Mouse (Mus musculus) heart, postnatal 0 days (tissue): ENCODE results near the gene Gm2012. TPM values are rescaled to one million over a fixed set of nuclear protein-coding genes. Genes with fewer than 3 reads are reported as not detected.
"Not testable (repeated sequence)": the region's sequence is repeated elsewhere in the genome, so short reads cannot be mapped to it uniquely, and the experiment has no call there.

Source experiments
- ATAC-seq: fragments of 200-750 bp; cut with Nextera tagmentation; 2 replicates; pipeline ENCODE4 v1.8.0; 2017; ENCODE audit warnings: low read depth, moderate number of reproducible peaks, moderate library complexity; ENCODE audit not compliant: insufficient read depth
- DNase-seq: peaks from one replicate; pipeline ENCODE4 v3.0.0-alpha.2; 2016; ENCODE audit warnings: low spot score
- H3K27ac ChIP-seq: fragments of 300-500 bp; sonication (generic); 2 replicates; pipeline ENCODE4 v1.5.1; 2014; ENCODE audit warnings: low read depth, mild to moderate bottlenecking
- H3K27me3 ChIP-seq: fragments of 300-500 bp; sonication (generic); 2 replicates; pipeline ENCODE4 v1.6.1; 2014; ENCODE audit warnings: low read length, mixed read lengths; ENCODE audit not compliant: control insufficient read depth, insufficient read depth
- H3K36me3 ChIP-seq: fragments of 300-500 bp; sonication (generic); replicated peaks from 2 replicates; pipeline ENCODE4 v1.6.1; 2014; ENCODE audit warnings: low read length, mixed read lengths; ENCODE audit not compliant: control insufficient read depth, insufficient read depth
- H3K4me1 ChIP-seq: fragments of 300-500 bp; sonication (generic); 2 replicates; pipeline ENCODE4 v1.6.1; 2014; ENCODE audit warnings: antibody characterized with exemption; ENCODE audit not compliant: control insufficient read depth, insufficient read depth
- H3K4me2 ChIP-seq: fragments of 300-500 bp; sonication (generic); 2 replicates; pipeline ENCODE4 v1.6.1; 2014; ENCODE audit warnings: low read depth, mild to moderate bottlenecking, low read length, moderate library complexity
- H3K4me3 ChIP-seq: fragments of 300-500 bp; sonication (generic); 2 replicates; pipeline ENCODE4 v1.5.1; 2014; ENCODE audit warnings: low read depth, low read length
- H3K9ac ChIP-seq: fragments of 300-500 bp; sonication (generic); replicated peaks from 2 replicates; pipeline ENCODE4 v1.6.1; 2014; ENCODE audit warnings: low read depth, low read length, mixed read lengths
- H3K9me3 ChIP-seq: fragments of 300-500 bp; sonication (generic); replicated peaks from 2 replicates; pipeline ENCODE4 v1.6.1; 2016; ENCODE audit warnings: low read length; ENCODE audit not compliant: control insufficient read depth
- WGBS: fragments of 180-500 bp; shearing (Covaris S2); extraction: QIAGEN DNeasy Blood & Tissue Kit; methylation state at CpG from one replicate; pipeline ENCODE4 v1.1.7; 2014; 5-methylcytosine and 5-hydroxymethylcytosine counted together
- microRNA-seq: library from miRNA; unstranded; fragments of <30 nt; microRNA quantifications from one replicate; pipeline ENCODE4, GENCODE M21; 2016
- polyA plus RNA-seq: library from polyadenylated mRNA; unstranded; fragments of >200 nt; fragmentation: Nextera tagmentation; extraction: Ambion mirVana; gene quantifications from 2 replicates; pipeline ENCODE4 v1.2.1, GENCODE M21; 2015
- total RNA-seq: library from RNA; depleted of rRNA; stranded (reverse); fragments of >200 nt; gene quantifications from 2 replicates; pipeline ENCODE4 v1.2.3, GENCODE M21; 2014; ENCODE audit warnings: low replicate concordance; rRNA removed

Gm2012 gene
- total RNA-seq (not detected in 2 replicates), polyA plus RNA-seq (not detected in 2 replicates)

DNA sequence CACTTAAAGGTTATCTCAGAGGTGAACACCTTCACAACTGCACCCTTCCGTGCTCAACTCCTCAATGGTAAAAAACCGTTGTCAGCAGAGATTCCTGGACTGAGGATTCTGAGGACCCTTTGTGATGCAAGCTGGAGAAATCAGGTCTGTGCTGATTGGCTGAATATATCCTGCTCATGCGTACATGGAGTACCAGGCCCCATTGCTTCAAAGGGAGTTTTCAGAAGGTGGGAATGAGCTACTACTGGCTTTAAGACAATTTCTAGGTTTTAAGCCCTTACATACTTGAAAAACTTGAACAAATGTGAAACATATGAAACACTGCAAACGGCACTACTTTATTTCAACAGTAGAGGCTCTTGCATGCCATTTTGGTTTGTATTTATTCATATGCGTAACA, at the start of gene Gm2012:
Gene Gm2012 (minus strand): TSS at position 101 of the 400 bp plus-strand sequence.
- not testable (repeated sequence) for DNase-seq, H3K27ac ChIP-seq, ATAC-seq, H3K36me3 ChIP-seq, H3K4me2 ChIP-seq, H3K4me3 ChIP-seq, H3K4me1 ChIP-seq, H3K27me3 ChIP-seq, H3K9me3 ChIP-seq, H3K9ac ChIP-seq
- WGBS = 100% methylated on average over 1 of the region's 5 CpGs

DNA sequence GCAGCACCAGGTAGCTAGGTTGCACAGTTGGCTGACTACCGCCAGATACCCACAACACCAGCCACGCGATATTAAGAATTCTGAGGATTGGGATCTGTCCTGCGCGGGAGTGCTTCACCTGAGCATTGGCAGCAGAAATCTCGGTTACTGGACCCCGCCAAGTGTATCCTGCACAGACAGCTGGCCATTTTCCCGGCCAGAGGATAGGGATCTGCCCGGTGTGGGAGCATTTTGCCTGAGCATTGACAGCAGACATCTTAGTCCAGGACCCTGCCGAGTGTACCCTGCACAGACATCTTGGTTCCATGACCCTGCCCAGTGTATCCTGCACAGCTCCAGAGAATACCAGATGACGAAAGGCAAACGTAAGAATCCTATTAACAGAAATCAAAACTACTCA, 72.0 kb downstream of the Gm2012 start:
- H3K36me3 ChIP-seq, H3K27ac ChIP-seq, H3K9ac ChIP-seq, H3K9me3 ChIP-seq, H3K4me2 ChIP-seq, H3K27me3 ChIP-seq, DNase-seq, H3K4me1 ChIP-seq, ATAC-seq, H3K4me3 ChIP-seq: not testable (repeated sequence)
- 70% methylated on average over 12 of the region's 12 CpGs for WGBS

Small RNA genes within 50 kb of the gene (microRNA-seq; reads per million reads assigned to microRNA genes)
- gene Gm26302 = not detected

Other genes starting within 250 kb of the Gm2012 start
- not detected in 2 replicates for gene Gm5168, start 180.3 kb downstream of the Gm2012 start, total RNA-seq
- not detected in 2 replicates for gene Gm5168, start 180.3 kb downstream of the Gm2012 start, polyA plus RNA-seq
- not detected in 2 replicates for gene Gm2030, start 78.7 kb upstream of the Gm2012 start, total RNA-seq
- not detected in 2 replicates for gene Gm2030, start 78.7 kb upstream of the Gm2012 start, polyA plus RNA-seq